Mouse (Mus musculus): ENCODE measurements around the gene Lrpap1.

Gene Lrpap1

GRCm38 (mm10) chr5:35120024-35120423 is 14.5 kb upstream of the Lrpap1 start:
- DNase-seq (ENCODE audit: low read depth, low spot score) = no peak

- no peak for DNase-seq (ENCODE audit: low read depth, low spot score)
These were observed 12.9 kb upstream of the Lrpap1 start for GRCm38 (mm10) chr5:35118418-35118817.

- no peak for DNase-seq (ENCODE audit: low read depth, low spot score)
These were observed 12.1 kb upstream of the Lrpap1 start for GRCm38 (mm10) chr5:35117633-35118032.

- no peak for DNase-seq (ENCODE audit: low read depth, low spot score)
These were observed 10.4 kb upstream of the Lrpap1 start for GRCm38 (mm10) chr5:35116002-35116401.

GRCm38 (mm10) chr5:35112444-35112843 is 6.9 kb upstream of the Lrpap1 start:
- peak; percentile 8 for DNase-seq (ENCODE audit: low read depth, low spot score)

- DNase-seq (ENCODE audit: low read depth, low spot score) = no peak
These were observed 344 bp upstream of the Lrpap1 start for GRCm38 (mm10) chr5:35105922-35106298.

GRCm38 (mm10) chr5:35104183-35104959 is 1.2 kb downstream of the Lrpap1 start:
- no peak for DNase-seq (ENCODE audit: low read depth, low spot score)

GRCm38 (mm10) chr5:35103528-35103927 is 2.0 kb downstream of the Lrpap1 start:
- no peak for DNase-seq (ENCODE audit: low read depth, low spot score)

- no peak for DNase-seq (ENCODE audit: low read depth, low spot score)
These were observed 2.5 kb downstream of the Lrpap1 start for GRCm38 (mm10) chr5:35103086-35103485.

- DNase-seq (ENCODE audit: low read depth, low spot score) = no peak
These were observed 13.9 kb downstream of the Lrpap1 start for GRCm38 (mm10) chr5:35091636-35092035.

- DNase-seq (ENCODE audit: low read depth, low spot score) = no peak
These were observed 16.0 kb downstream of the Lrpap1 start for GRCm38 (mm10) chr5:35089614-35089963.

- DNase-seq (ENCODE audit: low read depth, low spot score) = peak; percentile 56
These were observed 16.6 kb downstream of the Lrpap1 start for GRCm38 (mm10) chr5:35088785-35089613.

- no peak for DNase-seq (ENCODE audit: low read depth, low spot score)
These were observed 20.7 kb downstream of the Lrpap1 start for GRCm38 (mm10) chr5:35084913-35085312.

- DNase-seq (ENCODE audit: low read depth, low spot score) = no peak
These were observed 26.5 kb downstream of the Lrpap1 start for GRCm38 (mm10) chr5:35079101-35079500.

GRCm38 (mm10) chr5:35076369-35076768 is 29.2 kb downstream of the Lrpap1 start:
- no peak for DNase-seq (ENCODE audit: low read depth, low spot score)

- DNase-seq (ENCODE audit: low read depth, low spot score) = no peak
These were observed 31.6 kb downstream of the Lrpap1 start for GRCm38 (mm10) chr5:35073992-35074391.

GRCm38 (mm10) chr5:35073235-35073634 is 32.3 kb downstream of the Lrpap1 start:
- no peak for DNase-seq (ENCODE audit: low read depth, low spot score)

- no peak for DNase-seq (ENCODE audit: low read depth, low spot score)
These were observed 33.7 kb downstream of the Lrpap1 start for GRCm38 (mm10) chr5:35071855-35072254.

- DNase-seq (ENCODE audit: low read depth, low spot score) = no peak
These were observed 34.6 kb downstream of the Lrpap1 start for GRCm38 (mm10) chr5:35070953-35071352.

GRCm38 (mm10) chr5:35070314-35070713 is 35.3 kb downstream of the Lrpap1 start:
- no peak for DNase-seq (ENCODE audit: low read depth, low spot score)

- no peak for DNase-seq (ENCODE audit: low read depth, low spot score)
These were observed 35.7 kb downstream of the Lrpap1 start for GRCm38 (mm10) chr5:35069841-35070240.

- no peak for DNase-seq (ENCODE audit: low read depth, low spot score)
These were observed 45.5 kb downstream of the Lrpap1 start for GRCm38 (mm10) chr5:35060098-35060497.

- no peak for DNase-seq (ENCODE audit: low read depth, low spot score)
These were observed 47.4 kb downstream of the Lrpap1 start for GRCm38 (mm10) chr5:35058216-35058615.

Measured in forelimb bud, embryonic 11.5 days (tissue).